Mouse (Mus musculus) E14TG2a.4 (cell line): Measurements from ENCODE around the gene Glb1l3.
"Not testable (repeated sequence)": the region's sequence is repeated elsewhere in the genome, so short reads cannot be mapped to it uniquely, and the experiment has no call there.

ENCODE experiments used
- H3K27me3 ChIP-seq: 2 replicates; pipeline ENCODE4 v1.6.1; 2014; ENCODE audit warnings: low read length, control low read depth; ENCODE audit not compliant: insufficient read depth
- H3K36me3 ChIP-seq: 2 replicates; pipeline ENCODE4 v1.6.1; 2014; ENCODE audit warnings: low read length, control low read depth; ENCODE audit not compliant: insufficient read depth
- H3K4me1 ChIP-seq: replicated peaks from 2 replicates; pipeline ENCODE4 v1.6.1; 2014; ENCODE audit warnings: low read depth, low read length, control low read depth
- H3K4me3 ChIP-seq: replicated peaks from 2 replicates; pipeline ENCODE4 v1.5.1; 2014; ENCODE audit warnings: mild to moderate bottlenecking, low read length
- H3K9me3 ChIP-seq: 2 replicates; pipeline ENCODE4 v1.6.1; 2014; ENCODE audit warnings: low read length, control low read depth
- CTCF ChIP-seq: conservative IDR thresholded peaks from 2 replicates; pipeline ENCODE4 v1.5.1; 2014; ENCODE audit warnings: low read length
- NANOG ChIP-seq: IDR thresholded peaks from 2 replicates; pipeline ENCODE4 v1.6.1; 2014; ENCODE audit warnings: borderline replicate concordance, low read length, mixed read lengths
- POU5F1 ChIP-seq: IDR thresholded peaks from 2 replicates; pipeline ENCODE4 v1.6.1; 2014; ENCODE audit warnings: low read length, borderline replicate concordance

Glb1l3 gene

DNA sequence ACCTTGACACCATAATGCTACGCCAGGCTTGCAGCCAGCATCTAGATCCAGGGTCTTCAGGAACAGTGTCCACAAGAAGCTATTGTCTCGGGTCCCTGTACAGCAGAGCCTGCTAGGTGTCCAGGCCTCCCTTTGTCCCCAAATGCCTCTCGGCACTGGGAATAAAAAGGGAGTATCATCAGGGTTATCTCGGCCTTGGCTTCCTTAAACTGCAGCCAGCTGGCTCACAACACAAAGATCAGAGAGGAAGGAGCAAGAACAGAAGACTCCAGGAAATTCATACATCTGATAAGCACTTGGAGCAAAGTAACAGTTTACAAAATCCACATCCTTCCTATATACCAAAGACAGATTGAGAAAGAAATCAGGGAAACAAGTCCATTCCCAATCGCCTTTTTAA is at the start of gene Glb1l3:
Gene Glb1l3 (minus strand): TSS at position 140 of the 400 bp plus-strand sequence.
- H3K9me3 ChIP-seq, result 0 out of 2 replicates have a peak, but pooled peaks cover 3% of the 10 kb centered on the region
- H3K27me3 ChIP-seq, result no peaks in the 10 kb centered on the region
- H3K36me3 ChIP-seq, result no peaks in the 10 kb centered on the region
- TF ChIP-seq POU5F1, result no peak
- TF ChIP-seq CTCF, result no peak
- TF ChIP-seq NANOG, result no peak
- no peaks in the 10 kb centered on the region for H3K4me1 ChIP-seq
- no peak within 1 kb of the TSS for H3K4me3 ChIP-seq

DNA sequence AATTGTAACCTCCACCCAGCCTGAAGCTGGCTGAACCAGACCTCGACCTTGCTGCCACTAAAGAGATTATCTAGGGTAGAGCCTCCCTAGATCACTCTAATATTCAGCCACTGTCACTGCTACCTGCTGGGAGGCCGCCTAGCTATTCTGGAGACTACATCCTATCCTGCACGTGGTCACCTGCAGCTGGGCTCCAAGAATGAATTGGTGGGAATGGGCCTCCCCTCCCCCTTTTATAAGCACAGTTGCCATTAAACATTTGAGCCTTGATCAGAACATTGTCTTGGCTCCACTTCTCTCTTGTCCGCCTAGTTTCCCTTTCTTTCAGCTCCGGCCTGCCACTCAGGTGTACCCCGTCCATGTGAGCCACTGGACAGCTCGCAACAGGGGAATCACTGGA is 9.2 kb upstream of the Glb1l3 start:
- not testable (repeated sequence) for H3K4me3 ChIP-seq, H3K36me3 ChIP-seq, H3K27me3 ChIP-seq, H3K4me1 ChIP-seq
- H3K9me3 ChIP-seq, result peaks cover 48% of the 10 kb centered on the region

DNA sequence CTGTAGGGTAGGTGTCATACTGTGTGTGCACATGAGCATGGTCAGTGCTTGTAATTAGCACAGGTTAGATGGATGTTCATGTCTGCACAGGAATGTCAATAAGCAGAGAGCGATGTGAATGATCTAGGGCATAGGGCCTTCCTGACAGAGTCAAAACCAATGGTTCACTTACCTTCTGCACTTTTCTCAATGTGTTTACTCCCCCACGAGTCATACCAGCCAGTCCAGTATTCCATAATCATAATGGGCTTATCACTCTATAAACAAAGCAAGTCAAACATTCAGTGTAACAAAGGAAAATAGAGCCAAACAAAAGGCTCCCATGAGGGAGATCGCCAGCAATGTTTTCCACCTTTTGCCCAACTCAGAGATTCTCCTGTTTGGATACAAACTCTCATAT is 29.6 kb downstream of the Glb1l3 start:
- no peaks in the 10 kb centered on the region for H3K36me3 ChIP-seq
- no peaks in the 10 kb centered on the region for H3K4me1 ChIP-seq
- no peak for TF ChIP-seq CTCF
- H3K4me3 ChIP-seq, result no peak overlapping the region
- no peaks in the 10 kb centered on the region for H3K27me3 ChIP-seq
- H3K9me3 ChIP-seq, result no peaks in the 10 kb centered on the region

DNA sequence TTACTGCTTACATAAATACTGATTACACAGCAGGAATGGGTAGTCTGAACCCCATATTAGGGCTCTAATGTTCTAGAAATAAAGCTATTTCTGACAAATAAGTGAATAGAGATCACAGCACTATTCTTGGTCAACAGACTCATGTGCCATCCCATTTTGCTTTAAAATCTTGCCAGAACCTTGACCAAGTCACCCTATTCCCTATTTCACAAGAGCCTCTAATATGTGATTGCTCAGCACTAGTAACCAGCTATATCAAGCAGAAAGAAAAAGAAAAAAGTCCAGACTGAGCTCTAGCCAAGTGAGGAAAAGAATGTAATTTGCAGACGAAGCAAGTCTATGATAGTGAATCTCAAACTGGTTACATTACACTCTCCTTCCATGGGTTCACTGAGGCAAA is 40.7 kb downstream of the Glb1l3 start:
- no peak for TF ChIP-seq NANOG
- TF ChIP-seq POU5F1, result no peak
- no peak for TF ChIP-seq CTCF
- Histone ChIP-seq H3K4me3 (no peak overlapping the region), H3K9me3 (no peaks in the 10 kb centered on the region), H3K27me3 (no peaks in the 10 kb centered on the region), H3K36me3 (no peaks in the 10 kb centered on the region), H3K4me1 (no peaks in the 10 kb centered on the region)

DNA sequence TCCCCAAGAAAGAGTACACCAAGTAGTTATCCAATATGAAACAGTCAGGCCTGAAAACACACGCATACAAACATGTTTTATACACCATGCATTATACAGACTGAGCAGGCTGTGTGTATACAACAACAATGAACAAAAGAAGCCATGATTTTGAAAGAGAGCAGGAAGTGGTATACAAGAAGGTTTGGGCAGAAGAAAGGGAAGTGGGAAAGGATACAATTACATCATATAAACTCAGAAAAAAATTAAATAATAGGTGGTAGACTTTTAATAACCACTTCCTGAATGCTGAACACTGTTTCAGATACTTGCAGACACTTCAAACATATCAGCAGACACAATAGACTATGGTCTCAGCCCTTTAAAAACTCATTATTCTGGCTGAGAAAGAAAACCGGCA is 52.0 kb downstream of the Glb1l3 start:
- H3K4me1 ChIP-seq, result peaks cover 14% of the 10 kb centered on the region
- H3K36me3 ChIP-seq, result no peaks in the 10 kb centered on the region
- TF ChIP-seq POU5F1 (no peak), CTCF (no peak)

DNA sequence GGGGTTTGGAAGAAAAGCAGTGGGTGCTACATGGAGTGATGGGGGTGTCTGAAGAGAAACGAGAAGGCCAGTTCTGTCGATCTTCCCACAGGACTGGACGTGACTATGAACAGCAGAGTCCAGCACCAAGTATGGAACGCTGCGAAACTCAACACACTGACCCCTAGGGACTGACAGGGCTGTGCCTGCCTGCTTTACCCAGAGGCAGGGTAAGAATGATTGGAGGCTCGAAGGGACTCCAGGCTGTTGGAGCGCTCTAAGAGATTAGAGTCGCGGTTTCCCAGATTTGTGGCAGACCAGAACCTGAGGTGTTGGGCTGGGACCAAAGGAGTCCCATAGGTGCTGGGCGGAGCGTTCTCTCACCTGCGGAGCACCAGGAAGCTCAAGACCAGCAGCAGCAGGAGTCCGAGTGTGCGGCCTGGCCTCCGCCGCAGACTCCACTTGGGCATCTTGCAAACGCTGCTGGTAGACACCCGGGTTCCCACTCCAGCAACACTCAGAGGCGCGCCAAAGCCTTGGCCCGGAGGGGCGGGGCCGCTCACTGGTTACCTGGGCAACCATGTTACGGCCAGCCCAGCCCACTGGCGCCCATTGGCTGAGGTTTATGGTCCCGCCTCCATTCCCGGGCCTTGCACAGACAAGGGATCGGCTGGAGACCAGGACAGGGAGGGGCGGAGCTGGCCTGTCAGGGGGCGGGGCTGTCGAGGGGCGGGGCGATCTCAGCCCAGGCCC is 54.6 kb downstream of the Glb1l3 start, which contains the start of gene Glb1l2:
Gene Glb1l2 (minus strand): TSS at position 534 of the 732 bp plus-strand sequence.
- H3K4me1 ChIP-seq, result peaks cover 14% of the 10 kb centered on the region
- H3K9me3 ChIP-seq, result no peaks in the 10 kb centered on the region
- H3K4me3 ChIP-seq, result peak within 1 kb of the TSS; percentile 83
- H3K36me3 ChIP-seq, result no peaks in the 10 kb centered on the region
- peaks cover 5% of the 10 kb centered on the region; the same call in 1 of the 2 replicates for H3K27me3 ChIP-seq
- no peak for TF ChIP-seq CTCF

More for the DNA sequence above, 52.0 kb downstream of the Glb1l3 start:
- no peak overlapping the region for H3K4me3 ChIP-seq
- no peaks in the 10 kb centered on the region for H3K9me3 ChIP-seq
- H3K27me3 ChIP-seq, result peaks cover 5% of the 10 kb centered on the region; the same call in 1 of the 2 replicates

DNA sequence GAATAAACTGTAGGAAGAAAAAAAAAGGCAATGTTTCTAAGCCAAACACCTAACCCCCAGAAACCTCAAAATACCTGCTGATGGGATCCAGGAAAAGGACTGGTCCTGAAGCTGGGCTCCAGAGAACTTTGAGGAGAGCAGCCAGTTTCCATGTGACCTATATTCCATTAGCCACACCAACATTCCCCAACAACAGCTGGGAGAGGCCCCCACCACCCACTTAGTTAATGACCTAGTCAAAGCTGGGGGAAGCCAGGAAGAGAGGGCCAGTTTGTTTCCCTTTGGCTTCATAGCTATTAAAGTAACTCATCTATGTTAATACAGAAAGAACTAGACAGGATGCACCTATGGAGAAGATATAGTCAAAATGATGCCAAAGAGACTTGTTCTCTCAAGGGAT is 56.4 kb downstream of the Glb1l3 start:
- Histone ChIP-seq H3K4me1 (peaks cover 14% of the 10 kb centered on the region), H3K9me3 (no peaks in the 10 kb centered on the region; the same call in 1 of the 2 replicates), H3K27me3 (peaks cover 5% of the 10 kb centered on the region; the same call in 1 of the 2 replicates), H3K36me3 (no peaks in the 10 kb centered on the region), H3K4me3 (no peak overlapping the region)
- TF ChIP-seq CTCF (no peak), POU5F1 (no peak), NANOG (no peak)

DNA sequence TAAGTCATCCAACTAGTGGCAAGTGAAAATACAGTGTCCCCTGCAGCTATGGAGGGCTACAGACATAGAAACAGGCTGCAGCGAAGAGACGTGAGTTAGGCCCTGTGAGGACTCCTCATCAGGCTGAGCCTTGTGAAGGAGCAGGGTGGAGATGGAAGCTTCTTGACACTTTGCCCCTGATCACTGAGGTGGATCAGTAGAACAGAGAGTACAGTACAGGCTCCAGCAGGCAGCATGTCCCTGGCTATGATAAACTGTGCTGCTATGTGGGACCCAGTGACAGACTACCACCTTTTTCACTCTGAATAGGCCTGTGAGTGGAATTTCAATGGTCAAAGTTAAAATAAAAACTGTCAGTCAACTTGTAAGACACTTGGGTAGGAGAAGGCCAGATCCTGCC is 60.3 kb downstream of the Glb1l3 start:
- H3K4me3 ChIP-seq, result no peak overlapping the region

DNA sequence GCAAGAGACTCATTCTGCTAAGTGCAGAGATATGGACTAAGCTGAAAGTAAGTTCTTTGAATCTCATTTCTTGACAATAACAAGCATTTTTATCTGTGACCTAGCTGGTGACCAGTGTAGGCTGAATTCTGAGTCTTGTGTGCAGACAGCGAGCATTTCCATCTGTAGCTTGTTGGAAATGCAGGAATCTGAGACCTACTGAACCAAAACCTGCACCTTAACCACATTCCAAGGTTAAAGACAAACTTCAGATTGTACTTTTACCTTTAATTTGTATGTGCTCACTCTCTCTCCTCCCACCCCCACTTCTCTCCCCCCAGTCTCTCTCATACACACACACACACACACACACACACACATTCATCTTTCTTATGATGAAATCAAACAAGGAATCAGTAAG is 62.0 kb downstream of the Glb1l3 start:
- H3K4me3 ChIP-seq, result no peak overlapping the region
- no peaks in the 10 kb centered on the region for H3K4me1 ChIP-seq
- H3K9me3 ChIP-seq, result no peaks in the 10 kb centered on the region; the same call in 1 of the 2 replicates
- no peaks in the 10 kb centered on the region for H3K36me3 ChIP-seq
- no peaks in the 10 kb centered on the region for H3K27me3 ChIP-seq
- no peak for TF ChIP-seq POU5F1
- no peak for TF ChIP-seq CTCF
- TF ChIP-seq NANOG, result no peak

More for the DNA sequence above, 60.3 kb downstream of the Glb1l3 start:
- no peaks in the 10 kb centered on the region; the same call in 1 of the 2 replicates for H3K9me3 ChIP-seq
- TF ChIP-seq CTCF (no peak), POU5F1 (no peak), NANOG (no peak)
- H3K4me1 ChIP-seq, result peaks cover 2% of the 10 kb centered on the region; the same call in 1 of the 2 replicates
- H3K27me3 ChIP-seq, result peaks cover 5% of the 10 kb centered on the region; the same call in 1 of the 2 replicates
- no peaks in the 10 kb centered on the region for H3K36me3 ChIP-seq
